In genomic region chr5:120465062-120465461, GRCm38 (mm10) we compare ENCODE assay signal across 9 mouse cellular contexts. TPM values are rescaled to one million over a fixed set of nuclear protein-coding genes. Genes with fewer than 3 reads are reported as not detected.
A peak's percentile ranks its signal among the peaks of the same experiment; 100 is the strongest.
DNase-seq lines count a peak whose midpoint lies in the region; ATAC-seq and TF ChIP-seq lines count a peak whose summit lies in the region.
"Had no signal": no experiment of that assay in that cellular context is flagged by ENCODE, and none has a peak within 500 bp of the region (broad histone marks: within the 10 kb centered on the region; RNA-seq: fewer than 3 reads in every experiment).

No protein-coding gene starts in this region.

- H3K9ac ChIP-seq in kidney, embryonic 14.5 days (ENCODE audit: low read depth, low read length) = no peak overlapping the region
- no peak overlapping the region for H3K9ac ChIP-seq in ES-Bruce4 (ENCODE audit: low read depth, poor library complexity, severe bottlenecking)
- H3K9ac ChIP-seq: limb, embryonic 12.5 days had no signal

- no peaks in the 10 kb centered on the region for H3K4me1 ChIP-seq in kidney, embryonic 14.5 days (ENCODE audit: control insufficient read depth, insufficient read depth, low read length)
- no peaks in the 10 kb centered on the region for H3K4me1 ChIP-seq in ES-Bruce4 (ENCODE audit: control insufficient read depth, insufficient read depth, low read length)
- H3K4me1 ChIP-seq in spleen, adult 2 months (ENCODE audit: control insufficient read depth, insufficient read depth, insufficient read length) = no peaks in the 10 kb centered on the region
- H3K4me1 ChIP-seq: limb, embryonic 12.5 days had no signal

- no peaks in the 10 kb centered on the region for H3K27me3 ChIP-seq in kidney, embryonic 14.5 days (ENCODE audit: control insufficient read depth, insufficient read depth, low read length)
- no peaks in the 10 kb centered on the region for H3K27me3 ChIP-seq in ES-Bruce4 (ENCODE audit: control insufficient read depth, insufficient read depth, low read length, poor library complexity, severe bottlenecking)
- H3K27me3 ChIP-seq in spleen, adult 2 months (ENCODE audit: control insufficient read depth, insufficient read depth, low read length) = no peaks in the 10 kb centered on the region

- peak; percentile 51 for DNase-seq in kidney, adult 9 months
- DNase-seq in c-Kit-negative CD71-positive TER-119-positive erythroid progenitor cells, embryonic 14.5 days (ENCODE audit: low read depth, low spot score) = peak; percentile 24
- peak in 1 of 2 experiments; percentile 26 for DNase-seq in spleen, adult 2 months (ENCODE audit: low read depth in 1 of 2, low spot score in 2 of 2)
- no peak for DNase-seq in right cerebral cortex, postnatal 14 days
- DNase-seq in layer of hippocampus, postnatal 10 days (ENCODE audit: low spot score in 2 of 2) = no peak

- no peak overlapping the region for H3K4me2 ChIP-seq in kidney, embryonic 14.5 days (replicated peaks; ENCODE audit: low read depth, low read length)
- H3K4me2 ChIP-seq: limb, embryonic 12.5 days had no signal

- ATAC-seq in kidney, embryonic 14.5 days (ENCODE audit: low FRiP score, low TSS enrichment) = no peak

- H3K4me3 ChIP-seq in kidney, embryonic 14.5 days (ENCODE audit: low read length) = no peak overlapping the region
- no peak overlapping the region for H3K4me3 ChIP-seq in ES-Bruce4 (ENCODE audit: low read depth, low read length)
- H3K4me3 ChIP-seq in spleen, adult 2 months (ENCODE audit: extremely low read depth, insufficient read depth, insufficient read length) = no peak overlapping the region
- H3K4me3 ChIP-seq: limb, embryonic 12.5 days had no signal

- no peak for TF ChIP-seq POLR2A in ES-Bruce4 (IDR thresholded peaks at IDR 0.05; ENCODE audit: insufficient read depth, low read length)
- TF ChIP-seq POLR2A in spleen, adult 2 months (IDR thresholded peaks at IDR 0.05; ENCODE audit: low read depth, low read length) = no peak

- H3K9me3 ChIP-seq in kidney, embryonic 14.5 days (ENCODE audit: control insufficient read depth, low read length) = no peaks in the 10 kb centered on the region
- H3K9me3 ChIP-seq in ES-Bruce4 (replicated peaks; ENCODE audit: control insufficient read depth, insufficient read depth, low read length, poor library complexity, severe bottlenecking) = no peaks in the 10 kb centered on the region

- no peaks in the 10 kb centered on the region for H3K36me3 ChIP-seq in kidney, embryonic 14.5 days (ENCODE audit: control insufficient read depth, insufficient read depth, low read length)
- H3K36me3 ChIP-seq in ES-Bruce4 (ENCODE audit: control insufficient read depth, insufficient read depth, low read length, poor library complexity, severe bottlenecking) = no peaks in the 10 kb centered on the region
- no peaks in the 10 kb centered on the region for H3K36me3 ChIP-seq in spleen, adult 2 months (ENCODE audit: control insufficient read depth, insufficient read depth, low read length)
- H3K36me3 ChIP-seq: limb, embryonic 12.5 days had no signal

- 45% methylated on average over 5 of the region's 5 CpGs for WGBS in kidney, embryonic 14.5 days
- WGBS in spleen, adult 2 months = 42% methylated on average over 5 of the region's 5 CpGs

- no peak overlapping the region for H3K27ac ChIP-seq in kidney, embryonic 14.5 days (ENCODE audit: low read depth, low read length)
- H3K27ac ChIP-seq in ES-Bruce4 (ENCODE audit: insufficient read depth, low read length) = no peak overlapping the region
- no peak overlapping the region for H3K27ac ChIP-seq in spleen, adult 2 months (ENCODE audit: insufficient read depth, low read length)
- H3K27ac ChIP-seq: limb, embryonic 12.5 days had no signal

- peak; percentile 83 for TF ChIP-seq CTCF in ES-Bruce4 (IDR thresholded peaks at IDR 0.05; ENCODE audit: low read depth, low read length)
- peak; percentile 76 for TF ChIP-seq CTCF in spleen, adult 2 months (IDR thresholded peaks at IDR 0.05; ENCODE audit: extremely low read depth, insufficient read depth, insufficient read length, insufficient replicate concordance)

- no peak for TF ChIP-seq EP300 in ES-Bruce4 (IDR thresholded peaks at IDR 0.05; ENCODE audit: insufficient read depth, low read depth, low read length)

RNA-seq across cellular contexts. Expression of gene Sdsl, which starts 7.5 kb away (rescaled TPM):
- 10.5 and 12.5 TPM in 2 replicates for polyA plus RNA-seq in kidney, embryonic 14.5 days (2014; fragmentation: Nextera tagmentation; extraction: Ambion mirVana)
- not detected in 2 replicates for polyA plus RNA-seq in ES-Bruce4 (2011; ENCODE audit: insufficient read depth, insufficient read length, low read depth, missing spikeins)
- 4.0 and 4.6 TPM in 2 replicates for polyA plus RNA-seq in spleen, adult 2 months (2012; rRNA removed)
- 1 to 10 TPM; 6.1 to 7.1 TPM for total RNA-seq in layer of hippocampus, postnatal 10 days (2021)

RNA-seq across cellular contexts. Expression of gene Sds, which starts 11.3 kb away (rescaled TPM):
- not detected in 2 replicates for polyA plus RNA-seq in kidney, embryonic 14.5 days (2014; fragmentation: Nextera tagmentation; extraction: Ambion mirVana)
- polyA plus RNA-seq in ES-Bruce4 (2011; ENCODE audit: insufficient read depth, insufficient read length, low read depth, missing spikeins) = not detected in 2 replicates
- not detected in 2 replicates for polyA plus RNA-seq in spleen, adult 2 months (2012; rRNA removed)
- total RNA-seq in layer of hippocampus, postnatal 10 days (2021) = not detected
- polyA plus RNA-seq: embryonic facial prominence, embryonic 14.5 days; limb, embryonic 12.5 days had no signal

RNA-seq across cellular contexts. Expression of gene Lhx5, which starts 33.6 kb away (rescaled TPM):
- not detected in 2 replicates for polyA plus RNA-seq in kidney, embryonic 14.5 days (2014; fragmentation: Nextera tagmentation; extraction: Ambion mirVana)
- 0.24 TPM in 1 of 2 replicates, not detected in the other for polyA plus RNA-seq in ES-Bruce4 (2011; ENCODE audit: insufficient read depth, insufficient read length, low read depth, missing spikeins)
- polyA plus RNA-seq in spleen, adult 2 months (2012; rRNA removed) = not detected in 2 replicates
- under 1 TPM; 0.50 to 0.67 TPM for total RNA-seq in layer of hippocampus, postnatal 10 days (2021)
- polyA plus RNA-seq: embryonic facial prominence, embryonic 14.5 days; limb, embryonic 12.5 days had no signal

RNA-seq across cellular contexts. Expression of gene Plbd2, which starts 38.4 kb away (rescaled TPM):
- 41.5 and 44.5 TPM in 2 replicates for polyA plus RNA-seq in kidney, embryonic 14.5 days (2014; fragmentation: Nextera tagmentation; extraction: Ambion mirVana)
- 19.1 and 22.1 TPM in 2 replicates for polyA plus RNA-seq in ES-Bruce4 (2011; ENCODE audit: insufficient read depth, insufficient read length, low read depth, missing spikeins)
- polyA plus RNA-seq in spleen, adult 2 months (2012; rRNA removed) = 34.7 and 35.6 TPM in 2 replicates
- 10 to 100 TPM; 63.2 to 66.8 TPM for total RNA-seq in layer of hippocampus, postnatal 10 days (2021)

RNA-seq across cellular contexts. Expression of gene Slc8b1, which starts 45.9 kb away (rescaled TPM):
- polyA plus RNA-seq in kidney, embryonic 14.5 days (2014; fragmentation: Nextera tagmentation; extraction: Ambion mirVana) = 4.5 and 6.0 TPM in 2 replicates
- 17.7 and 19.1 TPM in 2 replicates for polyA plus RNA-seq in ES-Bruce4 (2011; ENCODE audit: insufficient read depth, insufficient read length, low read depth, missing spikeins)
- polyA plus RNA-seq in spleen, adult 2 months (2012; rRNA removed) = 52.0 and 56.4 TPM in 2 replicates
- total RNA-seq in layer of hippocampus, postnatal 10 days (2021) = 1 to 10 TPM; 5.5 to 5.7 TPM

Comparison
In these comparisons a context has a peak if more than half of its experiments do, and no peak if none do; other contexts are left out.
1. DNase-seq: peak in kidney, adult 9 months (single experiment) and c-Kit-negative CD71-positive TER-119-positive erythroid progenitor cells, embryonic 14.5 days (single experiment); none in right cerebral cortex, postnatal 14 days (single experiment) and layer of hippocampus, postnatal 10 days (0 of 2).